Mouse (Mus musculus) brain, embryonic 14.5 days (tissue): ENCODE measurements at regions not wholly inside any gene's neighbourhood (a gene's known extent, or its start where the extent isn't known, plus 50 kb on each side); places are given as distances from the start of the nearest gene placed in this dataset.

Source experiments
- CTCF ChIP-seq: fragments of 200-500 bp; IDR thresholded peaks from 2 replicates; pipeline ENCODE4 v1.5.1; 2012; ENCODE audit warnings: inconsistent platforms, mild to moderate bottlenecking, moderate library complexity, borderline replicate concordance; ENCODE audit not compliant: insufficient read depth, insufficient read length; ENCODE audit errors: extremely low read depth
- POLR2A ChIP-seq: fragments of 200-500 bp; IDR thresholded peaks from 2 replicates; pipeline ENCODE4 v1.6.1; 2012; ENCODE audit warnings: mild to moderate bottlenecking, inconsistent platforms, borderline replicate concordance; ENCODE audit not compliant: poor library complexity, insufficient read depth, insufficient read length, severe bottlenecking; ENCODE audit errors: extremely low read depth

- no peak for TF ChIP-seq CTCF
- TF ChIP-seq POLR2A = no peak
Observed at GRCm38 (mm10) chr5:43181475-43181874, 51.5 kb upstream of the Cpeb2 start.
